Mouse (Mus musculus): ENCODE data around the gene Rlf. TPM values are rescaled to one million over a fixed set of nuclear protein-coding genes. Genes with fewer than 3 reads are reported as not detected.

The Rlf gene
- polyA plus RNA-seq, 1 experiment from 2014 or later: 36.7 TPM

- no peak overlapping the region for H3K4me3 ChIP-seq (replicated peaks)
- H3K9ac ChIP-seq (replicated peaks): no peak overlapping the region
- peaks cover 58% of the 10 kb centered on the region for H3K36me3 ChIP-seq
- no peaks in the 10 kb centered on the region for H3K4me1 ChIP-seq (replicated peaks)
- ATAC-seq (ENCODE audit: insufficient number of reproducible peaks, insufficient read depth, low FRiP score, low TSS enrichment, low read depth): no peak
- H3K27me3 ChIP-seq: no peaks in the 10 kb centered on the region
- no peaks in the 10 kb centered on the region for H3K9me3 ChIP-seq
- H3K4me2 ChIP-seq: no peak overlapping the region
- H3K27ac ChIP-seq: no peak overlapping the region
- 82% methylated on average over 2 of the region's 2 CpGs for WGBS
Measured at GRCm38 (mm10) chr4:121163501-121164030, 51.3 kb downstream of the Rlf start.

GRCm38 (mm10) chr4:121109126-121109525 lies 105.8 kb downstream of the Rlf start, which contains the start of gene Tmco2:
TSS of gene Tmco2 (minus strand) at chr4:121109226.
- no peaks in the 10 kb centered on the region for H3K27me3 ChIP-seq
- WGBS: 96% methylated on average over 2 of the region's 2 CpGs
- no peaks in the 10 kb centered on the region for H3K4me1 ChIP-seq (replicated peaks)
- ATAC-seq (ENCODE audit: insufficient number of reproducible peaks, insufficient read depth, low FRiP score, low TSS enrichment, low read depth): no peak
- H3K27ac ChIP-seq: no peak within 1 kb of the TSS
- H3K4me2 ChIP-seq: no peak within 1 kb of the TSS
- no peaks in the 10 kb centered on the region for H3K9me3 ChIP-seq
- H3K9ac ChIP-seq (replicated peaks): no peak within 1 kb of the TSS
- no peaks in the 10 kb centered on the region for H3K36me3 ChIP-seq
- no peak within 1 kb of the TSS for H3K4me3 ChIP-seq (replicated peaks)

GRCm38 (mm10) chr4:121103304-121103703 lies 111.6 kb downstream of the Rlf start:
- Histone ChIP-seq H3K9me3 (no peaks in the 10 kb centered on the region), H3K9ac (replicated peaks) (no peak overlapping the region), H3K4me3 (replicated peaks) (no peak overlapping the region), H3K4me1 (replicated peaks) (no peaks in the 10 kb centered on the region), H3K4me2 (no peak overlapping the region), H3K27ac (no peak overlapping the region), H3K36me3 (no peaks in the 10 kb centered on the region), H3K27me3 (no peaks in the 10 kb centered on the region)
- WGBS: 82% methylated on average over 4 of the region's 4 CpGs
- ATAC-seq (ENCODE audit: insufficient number of reproducible peaks, insufficient read depth, low FRiP score, low TSS enrichment, low read depth): no peak

GRCm38 (mm10) chr4:121097650-121098378 lies 117.1 kb downstream of the Rlf start, which contains the start of gene Zmpste24:
TSS of gene Zmpste24 (minus strand) at chr4:121098241.
- Histone ChIP-seq H3K27me3 (no peaks in the 10 kb centered on the region), H3K9me3 (no peaks in the 10 kb centered on the region), H3K27ac (0 out of 2 replicates have a peak within 1 kb of the TSS, but pooled peaks have one; percentile 53), H3K9ac (replicated peaks) (peak within 1 kb of the TSS; percentile 75), H3K36me3 (peaks cover 26% of the 10 kb centered on the region), H3K4me2 (peak within 1 kb of the TSS; percentile 67), H3K4me1 (replicated peaks) (peaks cover 6% of the 10 kb centered on the region), H3K4me3 (replicated peaks) (peak within 1 kb of the TSS; percentile 80)
- ATAC-seq (ENCODE audit: insufficient number of reproducible peaks, insufficient read depth, low FRiP score, low TSS enrichment, low read depth): peak; percentile 79
- under 1% methylated on average over 39 of the region's 39 CpGs for WGBS

Other genes with a start within 250 kb of the Rlf start
- 16.9 and 20.3 TPM in 2 replicates for gene Smap2, start 197.8 kb downstream of the Rlf start, polyA plus RNA-seq (2016; fragmentation: Nextera tagmentation; extraction: Ambion mirVana)
- 78.8 and 84.2 TPM in 2 replicates for gene Col9a2, start 175.7 kb downstream of the Rlf start, polyA plus RNA-seq (2016; fragmentation: Nextera tagmentation; extraction: Ambion mirVana)
- 24.2 and 24.5 TPM in 2 replicates for gene Zmpste24, start 116.8 kb downstream of the Rlf start, polyA plus RNA-seq (2016; fragmentation: Nextera tagmentation; extraction: Ambion mirVana)
- not detected in 2 replicates for gene Tmco2, start 105.9 kb downstream of the Rlf start, polyA plus RNA-seq (2016; fragmentation: Nextera tagmentation; extraction: Ambion mirVana)
- gene Gm12888, start 109.8 kb upstream of the Rlf start, polyA plus RNA-seq (2016; fragmentation: Nextera tagmentation; extraction: Ambion mirVana): not detected in 2 replicates
- gene Gm12886, start 208.0 kb upstream of the Rlf start, polyA plus RNA-seq (2016; fragmentation: Nextera tagmentation; extraction: Ambion mirVana): not detected in 2 replicates

All from limb, embryonic 12.5 days (tissue).